Mouse (Mus musculus) hindbrain, embryonic 14.5 days (tissue): ENCODE measurements at regions not wholly inside any gene's neighbourhood (a gene's known extent, or its start where the extent isn't known, plus 50 kb on each side); places are given as distances from the start of the nearest gene placed in this dataset.

Experiments used
- ATAC-seq: fragments of 200-750 bp; cut with Nextera tagmentation; 2 replicates; pipeline ENCODE4 v1.8.0; 2017; ENCODE audit warnings: moderate number of reproducible peaks, mild to moderate bottlenecking, moderate TSS enrichment, moderate library complexity; ENCODE audit not compliant: low FRiP score
- DNase-seq: peaks from one replicate; pipeline ENCODE4 v3.0.0-alpha.2; 2015; ENCODE audit warnings: low spot score
- H3K27ac ChIP-seq: fragments of 300-500 bp; sonication (generic); 2 replicates; pipeline ENCODE4 v1.5.1; 2014; ENCODE audit warnings: mild to moderate bottlenecking, moderate library complexity
- H3K27me3 ChIP-seq: fragments of 300-500 bp; sonication (generic); 2 replicates; pipeline ENCODE4 v1.6.1; 2014; ENCODE audit warnings: mild to moderate bottlenecking, low read length, mixed read lengths; ENCODE audit not compliant: control insufficient read depth, insufficient read depth
- H3K36me3 ChIP-seq: fragments of 300-500 bp; sonication (generic); replicated peaks from 2 replicates; pipeline ENCODE4 v1.6.1; 2014; ENCODE audit not compliant: control insufficient read depth, insufficient read depth
- H3K4me1 ChIP-seq: fragments of 300-500 bp; sonication (generic); replicated peaks from 2 replicates; pipeline ENCODE4 v1.6.1; 2014; ENCODE audit warnings: antibody characterized with exemption, low read length, mixed read lengths; ENCODE audit not compliant: control insufficient read depth, insufficient read depth
- H3K4me2 ChIP-seq: fragments of 300-500 bp; sonication (generic); replicated peaks from 2 replicates; pipeline ENCODE4 v1.6.1; 2014; ENCODE audit warnings: mild to moderate bottlenecking, moderate library complexity
- H3K4me3 ChIP-seq: fragments of 300-500 bp; sonication (generic); replicated peaks from 2 replicates; pipeline ENCODE4 v1.5.1; 2014; ENCODE audit warnings: mild to moderate bottlenecking, low read length
- H3K9ac ChIP-seq: fragments of 300-500 bp; sonication (generic); 2 replicates; pipeline ENCODE4 v1.6.1; 2014
- H3K9me3 ChIP-seq: fragments of 300-500 bp; sonication (generic); 2 replicates; pipeline ENCODE4 v1.6.1; 2016; ENCODE audit warnings: low read length; ENCODE audit not compliant: control insufficient read depth
- WGBS: fragments of 180-500 bp; shearing (Covaris S2); extraction: QIAGEN DNeasy Blood & Tissue Kit; methylation state at CpG from one replicate; pipeline ENCODE4 v1.1.7; 2014; 5-methylcytosine and 5-hydroxymethylcytosine counted together

GRCm38 (mm10) chr10:68842023-68842735, 118.7 kb downstream of the Tmem26 start:
- Histone ChIP-seq H3K9ac (no peak overlapping the region), H3K27ac (peak overlapping the region; percentile 21; the same call in 1 of the 2 replicates), H3K4me1 (peaks cover 7% of the 10 kb centered on the region; the same call in 1 of the 2 replicates), H3K4me2 (peak overlapping the region; percentile 12; the same call in 1 of the 2 replicates), H3K4me3 (no peak overlapping the region), H3K9me3 (no peaks in the 10 kb centered on the region), H3K36me3 (no peaks in the 10 kb centered on the region), H3K27me3 (no peaks in the 10 kb centered on the region)
- ATAC-seq: no peak
- no peak for DNase-seq
- WGBS: 36% methylated on average over 13 of the region's 13 CpGs

DNA sequence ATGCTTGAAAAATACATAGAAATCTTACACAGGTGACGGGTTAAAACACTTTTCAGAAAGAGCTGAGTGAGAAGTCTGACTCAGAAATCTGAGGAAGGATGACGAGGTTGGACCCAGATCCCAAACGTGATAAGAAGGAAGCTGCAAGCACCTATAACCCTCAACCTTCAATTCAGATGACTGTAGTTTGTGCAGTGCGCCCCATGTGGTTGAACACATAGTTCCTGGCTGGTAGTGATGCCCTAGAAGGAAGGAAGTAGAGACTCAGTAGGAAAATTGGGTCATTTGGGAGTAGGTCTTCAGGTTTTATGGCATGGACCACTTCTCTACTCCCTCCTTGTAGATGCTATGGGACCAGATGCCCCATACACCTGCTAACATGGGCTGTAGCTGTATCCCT, 120.6 kb downstream of the Tmem26 start:
- WGBS: 78% methylated on average over 4 of the region's 4 CpGs
- no peak overlapping the region for H3K9ac ChIP-seq
- no peaks in the 10 kb centered on the region for H3K9me3 ChIP-seq
- no peaks in the 10 kb centered on the region for H3K27me3 ChIP-seq
- peaks cover 7% of the 10 kb centered on the region; the same call in 1 of the 2 replicates for H3K4me1 ChIP-seq
- H3K36me3 ChIP-seq: no peaks in the 10 kb centered on the region
- DNase-seq (no peak), ATAC-seq (no peak)
- H3K4me2 ChIP-seq: no peak overlapping the region
- H3K27ac ChIP-seq: no peak overlapping the region
- no peak overlapping the region for H3K4me3 ChIP-seq

DNA sequence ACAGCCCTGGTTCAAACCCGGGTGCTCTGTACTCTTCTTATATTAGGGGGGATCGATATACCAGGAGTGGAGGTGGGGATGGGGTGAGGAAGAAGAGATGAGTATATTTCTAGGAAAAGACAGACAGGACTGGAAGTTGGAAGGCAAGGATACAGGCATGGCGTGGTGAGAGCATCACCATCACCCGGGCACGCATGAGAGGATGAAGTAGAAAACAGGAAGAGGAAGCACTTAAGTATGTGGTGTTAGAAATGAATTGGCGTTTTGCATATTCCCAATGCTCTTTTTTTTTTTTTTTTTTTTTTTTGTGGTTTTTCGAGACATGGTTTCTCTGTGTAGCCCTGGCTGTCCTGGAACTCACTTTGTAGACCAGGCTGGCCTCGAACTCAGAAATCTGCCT, 121.2 kb downstream of the Tmem26 start:
- no peak for ATAC-seq
- H3K9ac ChIP-seq: no peak overlapping the region
- H3K27me3 ChIP-seq: no peaks in the 10 kb centered on the region
- DNase-seq: no peak
- H3K4me3 ChIP-seq: no peak overlapping the region
- H3K27ac ChIP-seq: no peak overlapping the region
- no peaks in the 10 kb centered on the region for H3K9me3 ChIP-seq
- no peaks in the 10 kb centered on the region for H3K36me3 ChIP-seq
- no peak overlapping the region for H3K4me2 ChIP-seq
- peaks cover 7% of the 10 kb centered on the region; the same call in 1 of the 2 replicates for H3K4me1 ChIP-seq
- WGBS: 95% methylated on average over 7 of the region's 8 CpGs

- no peaks in the 10 kb centered on the region for H3K27me3 ChIP-seq
- no peaks in the 10 kb centered on the region for H3K4me1 ChIP-seq
- H3K4me2 ChIP-seq: no peak overlapping the region
- H3K4me3 ChIP-seq: no peak overlapping the region
- DNase-seq (no peak), ATAC-seq (no peak)
- 59% methylated on average over 3 of the region's 3 CpGs for WGBS
- no peaks in the 10 kb centered on the region for H3K9me3 ChIP-seq
- H3K9ac ChIP-seq: no peak overlapping the region
- no peak overlapping the region for H3K27ac ChIP-seq
- no peaks in the 10 kb centered on the region for H3K36me3 ChIP-seq
Observed at GRCm38 (mm10) chr10:68851153-68851552, 127.7 kb downstream of the Tmem26 start.

DNA sequence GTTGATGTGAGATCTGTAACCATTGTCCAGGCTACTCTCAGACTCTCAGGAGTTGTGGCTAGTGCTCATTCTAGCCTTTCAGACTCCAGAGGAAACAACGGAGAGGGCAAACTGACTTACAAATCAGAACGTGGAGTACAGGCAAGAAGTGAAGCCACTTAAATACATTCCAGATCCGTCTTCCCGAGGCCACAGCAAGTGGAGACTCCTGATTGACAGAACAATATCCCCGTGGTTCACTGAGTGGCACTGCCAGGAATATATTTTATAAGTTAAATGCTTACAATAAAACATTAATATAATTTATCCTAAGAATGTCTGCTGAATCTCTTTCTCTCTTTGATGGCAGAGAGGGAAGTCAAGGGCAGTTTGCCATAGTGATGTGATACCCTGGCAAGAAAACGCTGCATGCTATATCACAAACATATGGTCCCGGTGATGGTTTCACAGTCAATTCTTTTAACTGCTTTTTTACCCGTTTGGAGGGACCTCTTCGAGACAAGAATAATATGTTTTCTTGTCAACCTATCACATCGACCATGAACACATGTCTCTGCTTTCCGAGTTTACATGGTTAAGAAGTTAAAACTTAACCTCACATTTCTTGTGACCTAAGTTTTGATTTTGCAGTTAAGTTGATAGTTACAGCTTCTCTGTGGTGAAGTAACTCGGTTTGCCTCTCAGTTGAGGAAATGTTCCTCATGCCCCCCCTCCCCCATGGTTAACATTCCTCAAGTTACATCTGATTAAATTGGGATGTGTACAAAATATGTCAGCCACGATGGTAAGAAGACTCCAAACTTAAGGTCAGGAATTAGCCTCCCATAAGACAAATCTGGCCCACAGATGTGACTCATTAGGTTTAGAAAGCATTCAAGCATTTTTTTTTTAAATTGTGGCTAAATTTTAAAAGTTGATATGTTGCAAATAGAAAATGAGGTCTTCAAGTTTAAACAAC, 132.8 kb downstream of the Tmem26 start:
- no peak for ATAC-seq
- no peak overlapping the region for H3K4me2 ChIP-seq
- H3K27ac ChIP-seq: no peak overlapping the region
- no peak for DNase-seq
- H3K4me3 ChIP-seq: no peak overlapping the region
- H3K27me3 ChIP-seq: no peaks in the 10 kb centered on the region
- whole genome bisulfite sequencing: 72% methylated on average over 13 of the region's 13 CpGs
- no peaks in the 10 kb centered on the region for H3K4me1 ChIP-seq
- H3K9me3 ChIP-seq: no peaks in the 10 kb centered on the region
- no peaks in the 10 kb centered on the region for H3K36me3 ChIP-seq
- no peak overlapping the region for H3K9ac ChIP-seq

DNA sequence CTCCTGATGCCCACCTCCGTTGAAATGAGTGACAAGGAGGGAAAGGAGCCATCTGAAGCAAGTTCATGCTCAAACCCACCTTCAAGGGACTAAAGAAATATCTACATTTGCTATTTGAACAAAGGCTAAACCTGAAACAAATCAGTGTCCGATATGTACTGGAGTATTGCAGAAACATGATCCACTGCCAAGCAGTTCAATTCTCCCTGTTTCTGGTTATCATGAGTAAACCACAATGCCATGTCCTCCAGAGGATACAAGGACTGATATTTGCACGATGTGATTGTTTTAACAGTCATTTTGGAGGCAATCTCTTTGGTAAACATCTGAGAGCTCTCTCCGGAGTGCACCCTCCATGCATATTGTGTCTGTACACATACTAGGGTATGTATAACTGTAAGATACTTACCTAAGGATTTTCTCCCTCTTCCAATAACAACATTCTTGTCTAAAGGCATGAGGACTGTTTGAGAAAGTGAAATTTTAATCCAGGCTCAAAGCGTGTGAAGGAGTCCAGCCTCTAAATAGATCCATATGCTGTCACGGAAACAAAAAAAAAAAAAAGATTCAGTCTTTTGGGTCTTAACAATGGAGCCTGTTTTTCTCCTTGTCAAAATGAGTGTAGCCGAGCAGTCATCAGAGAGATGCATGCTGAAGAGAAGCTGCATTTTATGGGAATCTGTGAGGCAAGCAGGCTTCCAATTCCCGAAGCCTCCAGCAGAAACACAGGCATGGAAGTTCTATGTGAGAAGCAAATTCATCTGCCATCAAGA, 141.3 kb downstream of the Tmem26 start:
- DNase-seq (no peak), ATAC-seq (no peak)
- Histone ChIP-seq H3K4me3 (no peak overlapping the region), H3K4me2 (no peak overlapping the region), H3K27me3 (no peaks in the 10 kb centered on the region), H3K36me3 (no peaks in the 10 kb centered on the region), H3K9ac (no peak overlapping the region), H3K4me1 (no peaks in the 10 kb centered on the region), H3K27ac (no peak overlapping the region), H3K9me3 (no peaks in the 10 kb centered on the region)
- 49% methylated on average over 8 of the region's 8 CpGs for WGBS

- Histone ChIP-seq H3K9ac (no peak overlapping the region), H3K4me2 (no peak overlapping the region), H3K9me3 (no peaks in the 10 kb centered on the region), H3K27me3 (no peaks in the 10 kb centered on the region), H3K27ac (no peak overlapping the region), H3K4me3 (no peak overlapping the region), H3K36me3 (no peaks in the 10 kb centered on the region), H3K4me1 (no peaks in the 10 kb centered on the region)
- 15% methylated on average over 5 of the region's 5 CpGs for WGBS
- no peak for ATAC-seq
- no peak for DNase-seq
Observed at GRCm38 (mm10) chr10:68865776-68866175, 142.3 kb downstream of the Tmem26 start.

DNA sequence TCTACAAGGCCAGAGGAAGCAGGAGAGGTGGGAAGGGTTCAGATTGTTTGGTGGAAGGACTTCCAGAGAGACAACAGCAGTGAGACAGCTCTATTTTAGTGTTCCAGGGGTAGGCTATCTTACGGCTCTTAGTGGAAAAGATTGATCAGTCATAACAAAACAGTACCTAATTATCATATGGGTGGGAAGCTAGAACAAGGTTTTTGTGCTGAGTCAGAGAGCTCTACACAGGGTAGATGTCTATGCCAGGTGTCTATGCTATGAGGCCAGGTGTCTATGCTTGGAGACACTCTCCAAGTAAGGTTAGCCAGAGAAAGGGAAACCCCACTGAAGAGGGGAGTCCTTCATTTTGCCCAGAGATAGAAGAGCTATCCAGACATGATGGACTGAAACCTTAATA, 143.9 kb downstream of the Tmem26 start:
- WGBS: 79% methylated on average over 1 of the region's 1 CpGs

GRCm38 (mm10) chr10:68872102-68872501, 148.7 kb downstream of the Tmem26 start:
- ATAC-seq (no peak), DNase-seq (no peak)
- Histone ChIP-seq H3K9me3 (no peaks in the 10 kb centered on the region), H3K27ac (no peak overlapping the region), H3K27me3 (no peaks in the 10 kb centered on the region), H3K36me3 (no peaks in the 10 kb centered on the region), H3K4me2 (no peak overlapping the region), H3K4me3 (no peak overlapping the region), H3K4me1 (no peaks in the 10 kb centered on the region), H3K9ac (no peak overlapping the region)
- WGBS: 73% methylated on average over 4 of the region's 4 CpGs

More for the DNA sequence above, 143.9 kb downstream of the Tmem26 start:
- no peak overlapping the region for H3K4me2 ChIP-seq
- no peaks in the 10 kb centered on the region for H3K27me3 ChIP-seq
- no peaks in the 10 kb centered on the region for H3K9me3 ChIP-seq
- DNase-seq (no peak), ATAC-seq (no peak)
- no peaks in the 10 kb centered on the region for H3K36me3 ChIP-seq
- no peaks in the 10 kb centered on the region for H3K4me1 ChIP-seq
- no peak overlapping the region for H3K9ac ChIP-seq
- no peak overlapping the region for H3K27ac ChIP-seq
- H3K4me3 ChIP-seq: no peak overlapping the region
